8 mouse cellular contexts compared by ENCODE assay signal in the genomic region with DNA sequence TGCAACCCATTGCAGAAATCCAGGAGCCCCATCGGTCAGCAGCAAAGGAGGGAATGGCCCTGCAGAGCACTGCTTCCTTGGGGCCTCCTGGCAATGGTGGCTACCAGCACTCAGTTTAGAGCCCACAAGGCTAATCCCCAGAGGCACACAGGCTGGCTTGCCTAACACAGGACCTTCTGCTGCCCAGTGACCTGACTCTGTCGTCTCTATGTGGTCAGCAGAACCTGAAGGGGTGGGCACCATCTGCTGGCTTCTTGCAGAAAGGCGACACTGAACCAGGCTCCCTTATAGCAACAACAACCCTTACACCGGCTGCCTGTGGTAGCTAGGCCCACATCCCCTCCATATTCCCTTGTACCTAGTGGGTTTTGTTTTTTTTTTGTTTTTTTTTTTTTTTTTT. TPM values are rescaled to one million over a fixed set of nuclear protein-coding genes. Genes with fewer than 3 reads are reported as not detected.
DNase-seq lines count a peak whose midpoint lies in the region; ATAC-seq and TF ChIP-seq lines count a peak whose summit lies in the region.

No protein-coding gene starts in this region.

- H3K4me1 ChIP-seq in cerebellum, adult 2 months (ENCODE audit: control insufficient read depth, insufficient read depth, low read length): peaks cover 12% of the 10 kb centered on the region
- peaks cover 0 to 7% of the 10 kb centered on the region in 2 experiments; a peak in 2 of 4 replicates for H3K4me1 ChIP-seq in liver, embryonic 14.5 days (replicated peaks; ENCODE audit: control insufficient read depth in 2 of 2, insufficient read depth in 2 of 2, low read length in 1 of 2)
- H3K4me1 ChIP-seq in thymus, adult 2 months (replicated peaks; ENCODE audit: control insufficient read depth, insufficient read depth, low read length): peaks cover 14% of the 10 kb centered on the region
- H3K4me1 ChIP-seq in forebrain, embryonic 13.5 days: 0 out of 2 replicates have a peak, but pooled peaks cover 3% of the 10 kb centered on the region

- no peak overlapping the region for H3K27ac ChIP-seq in cerebellum, adult 2 months (ENCODE audit: insufficient read depth, low read length)
- H3K27ac ChIP-seq in liver, embryonic 14.5 days: no peak overlapping the region
- H3K27ac ChIP-seq in thymus, adult 2 months (ENCODE audit: control insufficient read depth, insufficient read depth, low read length): no peak overlapping the region
- no peak overlapping the region for H3K27ac ChIP-seq in forebrain, embryonic 13.5 days

- TF ChIP-seq POLR2A in cerebellum, adult 2 months (IDR thresholded peaks at IDR 0.05; ENCODE audit: borderline replicate concordance, insufficient read depth, low read length): no peak
- no peak for TF ChIP-seq POLR2A in thymus, adult 2 months (IDR thresholded peaks at IDR 0.05; ENCODE audit: control insufficient read depth, extremely low read depth, insufficient read depth, low read length, poor library complexity)

- H3K27me3 ChIP-seq in cerebellum, adult 2 months (ENCODE audit: control insufficient read depth, insufficient read depth, low read length): no peaks in the 10 kb centered on the region
- H3K27me3 ChIP-seq in liver, embryonic 14.5 days (ENCODE audit: control insufficient read depth, insufficient read depth, low read length): no peaks in the 10 kb centered on the region
- no peaks in the 10 kb centered on the region for H3K27me3 ChIP-seq in thymus, adult 2 months (ENCODE audit: control insufficient read depth, insufficient read depth, low read length)
- H3K27me3 ChIP-seq in forebrain, embryonic 13.5 days: peaks cover 22% of the 10 kb centered on the region

- H3K9ac ChIP-seq in liver, embryonic 14.5 days (replicated peaks): no peak overlapping the region
- no peak overlapping the region for H3K9ac ChIP-seq in forebrain, embryonic 13.5 days

- DNase-seq in cerebellum, adult 2 months: no peak
- DNase-seq in cerebellum, postnatal 36 days: no peak
- DNase-seq in ovary, postnatal 36 days (ENCODE audit: low spot score): peak; percentile 39
- DNase-seq in ovary, postnatal 10 days (ENCODE audit: low spot score): no peak
- DNase-seq in liver, embryonic 14.5 days (ENCODE audit: low read depth in 3 of 3, low spot score in 3 of 3): no peak
- DNase-seq in yolk sac, embryonic 10.5 days (ENCODE audit: low spot score): peak; percentile 45
- no peak for DNase-seq in thymus, adult 2 months

- H3K4me2 ChIP-seq in liver, embryonic 14.5 days (ENCODE audit: low read depth): no peak overlapping the region
- H3K4me2 ChIP-seq in forebrain, embryonic 13.5 days: no peak overlapping the region

- H3K9me3 ChIP-seq in liver, embryonic 14.5 days (ENCODE audit: control insufficient read depth, low read length): no peaks in the 10 kb centered on the region
- H3K9me3 ChIP-seq in forebrain, embryonic 13.5 days (replicated peaks): no peaks in the 10 kb centered on the region

- no peaks in the 10 kb centered on the region for H3K36me3 ChIP-seq in liver, embryonic 14.5 days (replicated peaks; ENCODE audit: control insufficient read depth, insufficient read depth, low read depth)
- no peaks in the 10 kb centered on the region for H3K36me3 ChIP-seq in thymus, adult 2 months (ENCODE audit: control insufficient read depth, insufficient read depth, low read length)
- no peaks in the 10 kb centered on the region for H3K36me3 ChIP-seq in forebrain, embryonic 13.5 days (ENCODE audit: poor library complexity, severe bottlenecking)

- TF ChIP-seq CTCF in cerebellum, adult 2 months (IDR thresholded peaks at IDR 0.05; ENCODE audit: borderline replicate concordance, insufficient read depth, low read depth, low read length): peak; percentile 25; the same call in 1 of the 2 replicates
- TF ChIP-seq CTCF in liver, embryonic 14.5 days (IDR thresholded peaks at IDR 0.05; ENCODE audit: low read depth): peak; percentile 52
- TF ChIP-seq CTCF in thymus, adult 2 months (IDR thresholded peaks at IDR 0.05; ENCODE audit: borderline replicate concordance, control insufficient read depth, extremely low read depth, insufficient read depth, low read length, poor library complexity): no peak

- no peak for TF ChIP-seq EP300 in liver, embryonic 14.5 days (IDR thresholded peaks at IDR 0.05; ENCODE audit: low read depth)

- ATAC-seq in liver, embryonic 14.5 days (ENCODE audit: insufficient read depth): no peak
- no peak for ATAC-seq in forebrain, embryonic 13.5 days

- H3K4me3 ChIP-seq in cerebellum, adult 2 months (replicated peaks; ENCODE audit: insufficient read depth, low read depth, low read length): no peak overlapping the region
- H3K4me3 ChIP-seq in liver, embryonic 14.5 days (ENCODE audit: insufficient read depth in 1 of 2, low read depth in 2 of 2, low read length in 2 of 2): no peak overlapping the region
- H3K4me3 ChIP-seq in thymus, adult 2 months (ENCODE audit: control insufficient read depth, insufficient read depth, low read length): no peak overlapping the region
- H3K4me3 ChIP-seq in forebrain, embryonic 13.5 days: no peak overlapping the region

- 58% methylated on average over 4 of the region's 4 CpGs for WGBS in cerebellum, adult 2 months
- WGBS in liver, embryonic 14.5 days (ENCODE audit: insufficient replicate concordance): 40% methylated on average over 4 of the region's 4 CpGs
- WGBS in thymus, adult 2 months: 74% methylated on average over 4 of the region's 4 CpGs
- WGBS in forebrain, embryonic 13.5 days: 40% methylated on average over 4 of the region's 4 CpGs

RNA-seq across cellular contexts. Expression of gene Pwwp2b, which starts 50.2 kb away (rescaled TPM):
- polyA plus RNA-seq in cerebellum, adult 2 months (2012; rRNA removed): 8.9 and 9.9 TPM in 2 replicates
- 1.00 and 1.0 TPM in 2 replicates for polyA plus RNA-seq in liver, embryonic 14.5 days (2012; rRNA removed)
- 1.3 and 1.4 TPM in 2 replicates for polyA plus RNA-seq in liver, embryonic 14.5 days (2014; fragmentation: Nextera tagmentation; extraction: Ambion mirVana)
- polyA plus RNA-seq in thymus, adult 2 months (2012; rRNA removed): 6.3 and 7.4 TPM in 2 replicates
- polyA plus RNA-seq in forebrain, embryonic 13.5 days (2015; fragmentation: Nextera tagmentation; extraction: Ambion mirVana): 4.5 and 4.7 TPM in 2 replicates

Comparison
In these comparisons a context has a peak if more than half of its experiments do, and no peak if none do; other contexts are left out.
1. DNase-seq: peak in ovary, postnatal 36 days (single experiment) and yolk sac, embryonic 10.5 days (single experiment); none in cerebellum, adult 2 months (0 of 2), cerebellum, postnatal 36 days (0 of 2), ovary, postnatal 10 days (single experiment), liver, embryonic 14.5 days (0 of 3) and thymus, adult 2 months (single experiment).